Mouse (Mus musculus): ENCODE data around the gene Ctnnbl1. TPM values are rescaled to one million over a fixed set of nuclear protein-coding genes. Genes with fewer than 3 reads are reported as not detected.

Ctnnbl1 gene
- polyA plus RNA-seq (2015; fragmentation: Nextera tagmentation; extraction: Ambion mirVana): 24.7 and 28.2 TPM in 2 replicates

DNA sequence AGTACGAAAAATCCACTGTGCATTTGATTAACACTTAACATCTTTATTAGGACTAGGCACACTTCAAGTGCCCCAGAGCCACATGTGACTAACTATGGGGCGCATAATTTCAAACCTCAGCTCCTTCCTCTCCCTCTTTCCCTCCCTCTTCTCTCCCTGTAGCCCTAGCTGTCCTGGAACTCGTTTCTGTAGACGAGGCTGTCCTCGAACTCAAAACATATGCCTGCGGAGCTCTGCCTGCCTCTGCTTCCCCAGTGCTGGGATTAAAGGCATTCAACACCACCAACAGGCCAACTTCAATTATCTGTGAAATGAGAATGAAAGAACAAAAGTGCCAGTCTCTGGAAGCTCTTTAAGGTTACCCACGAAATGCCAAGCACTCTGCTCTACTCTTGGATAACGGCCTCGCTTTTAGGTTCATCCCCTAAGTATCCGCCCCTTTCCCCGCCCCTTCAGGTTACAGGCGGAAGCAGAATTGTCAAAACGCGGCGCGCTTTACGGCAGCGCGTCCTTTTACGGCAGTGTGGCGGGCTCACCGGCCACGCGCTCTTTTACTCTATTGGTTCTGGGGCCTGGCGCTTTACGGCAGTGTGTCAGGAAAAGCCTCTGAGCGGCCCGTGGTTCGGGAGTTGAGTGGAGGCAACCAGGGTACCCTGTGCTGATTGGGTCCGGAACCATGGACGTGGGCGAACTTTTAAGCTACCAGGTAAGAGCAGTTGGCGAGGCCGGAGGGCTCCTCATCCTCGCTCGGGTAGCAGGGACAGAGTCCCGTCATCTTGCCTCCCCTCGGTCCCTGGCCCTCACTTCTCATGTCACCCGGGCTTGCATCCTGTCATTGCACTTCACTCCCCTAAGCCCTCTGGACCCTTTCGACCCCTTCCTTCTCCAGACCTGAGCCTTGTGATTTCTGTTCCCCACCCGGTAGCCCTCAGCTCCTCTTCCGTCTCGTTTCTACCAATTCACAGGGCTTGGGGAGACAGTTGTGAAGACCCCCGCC lies at the start of gene Ctnnbl1:
TSS of gene Ctnnbl1 (plus strand) at position 548 of the 997 bp plus-strand sequence.

GRCm38 (mm10) chr2:157914105-157914764 lies 177.0 kb downstream of the Ctnnbl1 start, which contains the start of gene Vstm2l:
Gene Vstm2l (plus strand): TSS chr2:157914653.

Other genes starting within 250 kb of the Ctnnbl1 start
- gene Nnat, start 177.3 kb upstream of the Ctnnbl1 start, polyA plus RNA-seq (2015; fragmentation: Nextera tagmentation; extraction: Ambion mirVana): 168 and 213 TPM in 2 replicates
- gene Blcap, start 166.1 kb upstream of the Ctnnbl1 start, polyA plus RNA-seq (2015; fragmentation: Nextera tagmentation; extraction: Ambion mirVana): 17.3 and 23.2 TPM in 2 replicates
- not detected in 2 replicates for gene Vstm2l, start 177.3 kb downstream of the Ctnnbl1 start, polyA plus RNA-seq (2015; fragmentation: Nextera tagmentation; extraction: Ambion mirVana)

Measured in spleen, postnatal 0 days (tissue).